Mouse (Mus musculus): Measurements from ENCODE around the gene Cux2.

GRCm38 (mm10) chr5:121905671-121906070, 144.2 kb downstream of the Cux2 start:
- TF ChIP-seq CTCF (IDR thresholded peaks at IDR 0.05 in 2 of 3, conservative IDR thresholded peaks at IDR 0.05 in 1 of 3; ENCODE audit: control insufficient read depth in 1 of 3, insufficient read depth in 1 of 3, low read depth in 2 of 3, low read length in 3 of 3, poor library complexity in 1 of 3, severe bottlenecking in 1 of 3) = no peak
- no peak for TF ChIP-seq JUND (IDR thresholded peaks at IDR 0.05; ENCODE audit: low read depth, low read length)
